Mouse (Mus musculus) G1E (cell line): ENCODE results near the gene Abtb1. TPM values are rescaled to one million over a fixed set of nuclear protein-coding genes. Genes with fewer than 3 reads are reported as not detected.

Experiments used
- ATAC-seq: 2 replicates; pipeline ENCODE4 v1.8.0; 2016; ENCODE audit warnings: mild to moderate bottlenecking; ENCODE audit not compliant: insufficient number of reproducible peaks, poor library complexity, low FRiP score, severe bottlenecking; ENCODE audit errors: extremely low read depth
- DNase-seq: peaks from one replicate; pipeline ENCODE4 v3.0.0; 2012; ENCODE audit warnings: low spot score
- H3K27me3 ChIP-seq: 2 replicates; pipeline ENCODE4 v1.6.1; 2012; ENCODE audit warnings: mild to moderate bottlenecking, low read length, inconsistent platforms; ENCODE audit not compliant: insufficient read depth
- H3K36me3 ChIP-seq: replicated peaks from 2 replicates; pipeline ENCODE3; 2012; ENCODE audit warnings: mild to moderate bottlenecking, inconsistent platforms
- H3K4me1 ChIP-seq: 2 replicates; pipeline ENCODE4 v1.6.1; 2012; ENCODE audit warnings: low read depth, low read length, inconsistent platforms, mixed read lengths; ENCODE audit not compliant: insufficient read depth
- H3K4me3 ChIP-seq: 2 replicates; pipeline ENCODE4 v1.5.1; 2012; ENCODE audit warnings: low read depth, mild to moderate bottlenecking, inconsistent platforms, low read length, moderate library complexity, mixed read lengths
- H3K9me3 ChIP-seq: replicated peaks from 2 replicates; pipeline ENCODE4 v1.6.1; 2012; ENCODE audit warnings: inconsistent platforms
- CTCF ChIP-seq: IDR thresholded peaks from 2 replicates; pipeline ENCODE4 v1.5.1; 2012; ENCODE audit warnings: low read depth, low read length, inconsistent platforms, mixed read lengths
- GATA1 ChIP-seq: IDR thresholded peaks from 2 replicates; pipeline ENCODE4 v1.6.1; 2012; ENCODE audit warnings: borderline replicate concordance, low read length, inconsistent platforms, mixed read lengths
- GATA2 ChIP-seq: IDR thresholded peaks from 2 replicates; pipeline ENCODE4 v1.6.1; 2012; ENCODE audit warnings: low read depth, low read length, inconsistent platforms, borderline replicate concordance
- POLR2AphosphoS5 ChIP-seq: IDR thresholded peaks from 2 replicates; pipeline ENCODE4 v1.6.1; 2012; ENCODE audit warnings: low read depth, low read length, inconsistent platforms; ENCODE audit not compliant: insufficient replicate concordance
- TAL1 ChIP-seq: conservative IDR thresholded peaks from 2 replicates; pipeline ENCODE4 v1.6.1; 2012; ENCODE audit warnings: low read depth, low read length, inconsistent platforms, mixed read lengths
- polyA plus RNA-seq: library from polyadenylated mRNA; stranded (reverse); fragments of >175 nt; gene quantifications from 2 replicates; pipeline ENCODE4 v1.2.3, GENCODE M21; 2012
- total RNA-seq, 2 experiments: library from RNA; stranded (forward) in 1 of 2; stranded (reverse) in 1 of 2; fragments of 200-1000 nt in 1 of 2; fragments of >200 nt in 1 of 2; fragmentation: Nextera tagmentation in 1 of 2; gene quantifications; 2 replicates each; pipeline ENCODE4 v1.2.3; 2014 to 2017

The Abtb1 gene
- total and polyA plus RNA-seq, 3 experiments = 17.5 to 50.3 (median 22.2) TPM

DNA sequence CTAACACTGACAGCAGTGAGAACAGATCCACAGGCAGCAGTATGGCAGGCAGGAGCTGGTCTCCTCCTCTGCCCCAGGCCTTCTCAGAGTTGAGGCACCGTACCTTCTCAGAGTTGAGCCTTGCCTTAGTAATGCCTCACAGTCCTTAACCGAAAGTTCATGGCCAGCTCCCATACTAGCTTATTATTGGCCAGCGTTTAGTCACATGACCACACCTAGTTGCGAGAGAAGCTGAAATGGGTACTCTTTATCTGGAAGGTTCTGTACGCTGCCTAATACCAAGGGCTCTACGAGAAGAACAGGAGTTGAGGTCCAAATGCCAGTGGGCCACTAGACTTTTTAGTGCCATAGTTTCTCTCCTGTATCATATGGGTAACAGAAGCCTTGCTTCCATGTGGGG, 20.5 kb downstream of the Abtb1 start:
- Histone ChIP-seq H3K27me3 (peaks cover 69% of the 10 kb centered on the region), H3K4me1 (peaks cover 20% of the 10 kb centered on the region), H3K9me3 (no peaks in the 10 kb centered on the region), H3K36me3 (no peaks in the 10 kb centered on the region), H3K4me3 (no peak overlapping the region)
- no peak for TF ChIP-seq GATA2
- TF ChIP-seq TAL1 = no peak
- TF ChIP-seq CTCF = no peak
- TF ChIP-seq GATA1 = no peak
- no peak for TF ChIP-seq POLR2AphosphoS5
- ATAC-seq = peak; percentile 15; the same call in 1 of the 2 replicates
- DNase-seq = no peak

DNA sequence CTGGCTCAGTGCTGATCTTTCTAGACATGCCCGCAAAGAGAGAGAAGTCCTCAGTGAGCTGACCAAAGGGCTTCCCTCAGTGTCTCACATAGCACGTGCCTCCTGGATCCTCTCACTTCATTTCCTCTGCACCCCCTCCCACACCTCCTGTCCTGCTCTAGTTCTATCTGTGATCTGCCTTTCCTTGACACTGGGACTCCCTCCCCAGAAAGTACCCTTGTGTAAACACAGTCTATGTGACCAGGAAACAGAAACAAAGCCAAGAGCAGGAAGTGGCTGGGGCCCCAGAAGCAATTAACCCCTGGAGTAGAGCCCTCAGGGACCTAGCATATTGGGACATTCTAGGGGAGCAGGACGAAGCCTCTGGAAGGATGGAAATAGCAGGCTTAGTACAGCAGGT, 20.9 kb downstream of the Abtb1 start:
- peaks cover 68% of the 10 kb centered on the region for H3K27me3 ChIP-seq
- no peaks in the 10 kb centered on the region for H3K9me3 ChIP-seq
- no peak for ATAC-seq
- no peak for TF ChIP-seq TAL1
- TF ChIP-seq GATA1 = no peak
- no peak for TF ChIP-seq CTCF
- TF ChIP-seq GATA2 = no peak
- TF ChIP-seq POLR2AphosphoS5 = no peak
- H3K4me1 ChIP-seq = peaks cover 20% of the 10 kb centered on the region
- no peak for DNase-seq
- no peak overlapping the region for H3K4me3 ChIP-seq
- no peaks in the 10 kb centered on the region for H3K36me3 ChIP-seq

DNA sequence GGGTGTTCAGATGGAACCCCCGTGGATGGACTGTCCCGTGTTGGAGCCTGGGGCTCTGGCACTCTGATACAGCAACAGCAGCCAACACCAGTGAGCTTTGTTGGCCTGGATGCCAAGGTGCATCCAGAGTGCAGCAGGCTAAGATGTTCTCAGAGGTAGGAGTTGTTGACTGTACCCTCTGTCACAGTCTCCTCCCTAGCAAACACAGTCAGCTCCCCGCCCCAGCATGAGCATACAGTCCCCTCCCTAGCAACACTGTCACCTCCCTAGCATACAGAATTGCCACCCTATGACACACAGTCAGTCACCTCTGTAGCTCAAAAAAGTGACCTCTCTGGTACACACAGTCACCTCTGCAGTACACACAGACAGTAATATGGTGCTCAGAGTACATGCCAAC, 24.9 kb downstream of the Abtb1 start:
- Histone ChIP-seq H3K4me3 (no peak overlapping the region), H3K36me3 (no peaks in the 10 kb centered on the region), H3K27me3 (peaks cover 59% of the 10 kb centered on the region), H3K9me3 (no peaks in the 10 kb centered on the region), H3K4me1 (peaks cover 7% of the 10 kb centered on the region)
- DNase-seq = no peak
- no peak for ATAC-seq
- TF ChIP-seq CTCF = no peak
- TF ChIP-seq POLR2AphosphoS5 = no peak
- TF ChIP-seq TAL1 = no peak
- TF ChIP-seq GATA2 = no peak
- TF ChIP-seq GATA1 = no peak

DNA sequence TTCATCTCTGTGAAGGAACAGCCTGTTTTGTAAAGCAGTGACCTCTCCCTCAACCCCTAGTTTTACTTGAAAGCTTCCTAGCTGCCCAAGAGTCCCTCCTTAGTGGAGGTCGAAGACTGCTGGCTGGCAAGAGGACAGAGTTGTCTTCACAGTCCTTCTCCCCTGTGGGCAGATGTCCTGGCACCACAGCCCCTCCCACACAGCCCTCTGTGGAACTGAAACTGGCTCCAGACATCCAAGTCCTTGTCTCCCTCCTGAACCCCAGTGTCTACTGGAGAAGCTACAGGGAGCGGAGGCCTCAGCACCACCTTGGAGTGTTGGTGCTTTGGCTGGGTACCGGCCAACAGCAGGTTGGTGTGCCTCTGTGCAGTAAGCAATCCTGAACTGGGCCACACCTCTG, 26.3 kb downstream of the Abtb1 start:
- ATAC-seq = no peak
- H3K4me1 ChIP-seq = peaks cover 5% of the 10 kb centered on the region
- DNase-seq = no peak
- H3K27me3 ChIP-seq = peaks cover 59% of the 10 kb centered on the region
- no peaks in the 10 kb centered on the region for H3K9me3 ChIP-seq
- H3K4me3 ChIP-seq = no peak overlapping the region
- no peaks in the 10 kb centered on the region for H3K36me3 ChIP-seq
- TF ChIP-seq GATA1 (no peak), POLR2AphosphoS5 (no peak), CTCF (no peak), GATA2 (no peak), TAL1 (no peak)

DNA sequence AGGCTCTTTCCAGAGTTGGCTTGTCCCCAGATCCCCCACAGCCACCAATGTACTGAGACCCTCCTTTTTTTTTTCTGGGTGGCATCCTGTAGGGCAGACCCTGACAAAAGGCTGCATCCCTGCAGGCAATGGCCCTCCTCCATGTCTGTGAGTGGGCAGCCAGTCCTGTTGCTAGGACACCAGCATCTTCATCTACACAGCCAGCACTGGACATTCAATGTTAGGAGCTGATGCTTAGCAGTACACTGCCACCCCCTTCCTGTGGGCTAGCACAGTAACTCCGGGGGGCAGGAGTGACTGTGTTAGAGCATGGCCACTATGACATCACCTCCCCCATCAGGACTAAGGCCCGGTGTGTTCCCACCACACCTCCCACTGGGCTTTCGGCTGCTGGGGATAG, 26.7 kb downstream of the Abtb1 start:
- Histone ChIP-seq H3K4me3 (no peak overlapping the region), H3K9me3 (no peaks in the 10 kb centered on the region), H3K36me3 (no peaks in the 10 kb centered on the region), H3K27me3 (peaks cover 64% of the 10 kb centered on the region), H3K4me1 (peaks cover 5% of the 10 kb centered on the region)
- no peak for ATAC-seq
- TF ChIP-seq GATA1 = no peak
- no peak for DNase-seq

DNA sequence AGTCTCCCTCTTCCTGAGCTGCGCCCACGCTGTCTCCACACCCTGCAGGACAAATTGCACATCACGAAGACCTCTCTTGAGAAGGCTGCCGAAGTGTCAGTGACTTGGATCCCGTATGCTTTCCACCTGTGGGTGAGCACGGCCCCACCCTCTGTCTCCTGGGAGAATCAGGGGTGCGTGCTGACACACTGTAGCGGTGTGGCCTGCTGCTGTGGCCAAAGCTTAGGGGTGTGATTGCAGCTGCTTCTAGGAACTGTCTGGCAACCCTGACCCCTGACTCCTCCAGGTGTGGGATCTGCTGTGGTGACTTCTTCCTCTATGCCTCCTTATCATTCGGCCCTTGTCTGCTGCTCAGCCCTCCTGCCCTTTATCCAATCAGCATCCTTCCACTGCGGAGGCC, 28.0 kb downstream of the Abtb1 start:
- Histone ChIP-seq H3K4me3 (no peak overlapping the region), H3K9me3 (no peaks in the 10 kb centered on the region), H3K27me3 (peaks cover 62% of the 10 kb centered on the region), H3K4me1 (peaks cover 5% of the 10 kb centered on the region), H3K36me3 (no peaks in the 10 kb centered on the region)
- ATAC-seq (no peak), DNase-seq (no peak)
- TF ChIP-seq CTCF (no peak), POLR2AphosphoS5 (no peak)

DNA sequence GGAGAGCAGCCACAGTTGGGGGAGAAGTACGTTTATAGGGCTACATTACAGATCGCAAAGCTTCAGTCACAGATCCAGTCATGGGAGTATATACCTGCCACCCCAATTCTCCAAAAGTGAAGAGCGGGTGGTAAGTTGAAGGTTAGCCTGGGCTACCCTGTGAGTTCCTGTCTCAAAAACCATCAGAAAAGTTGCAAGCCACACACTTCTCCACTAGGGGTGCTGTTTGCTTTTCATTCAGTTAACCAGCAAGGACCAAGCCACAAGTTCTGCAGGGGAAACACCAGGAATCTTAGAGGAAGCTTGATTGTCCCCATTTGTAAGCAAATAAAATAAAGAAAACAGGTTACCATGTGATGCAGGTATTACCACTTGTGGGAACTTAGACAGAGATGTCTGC, 28.9 kb downstream of the Abtb1 start:
- Histone ChIP-seq H3K27me3 (peaks cover 58% of the 10 kb centered on the region), H3K4me1 (peaks cover 5% of the 10 kb centered on the region), H3K36me3 (no peaks in the 10 kb centered on the region), H3K4me3 (no peak overlapping the region), H3K9me3 (no peaks in the 10 kb centered on the region)
- DNase-seq (peak; percentile 52), ATAC-seq (no peak)
- TF ChIP-seq CTCF (peak; percentile 31; the same call in 1 of the 2 replicates), GATA1 (no peak)
